Mouse (Mus musculus) neutrophil, adult 5-6 weeks (primary cell): ENCODE measurements at regions not wholly inside any gene's neighbourhood (a gene's known extent, or its start where the extent isn't known, plus 50 kb on each side); places are given as distances from the start of the nearest gene placed in this dataset.

ENCODE experiments used
- ATAC-seq: fragments of 151-379, 151-347 bp; 2 replicates; pipeline ENCODE4 v1.8.0; 2017; ENCODE audit warnings: mild to moderate bottlenecking, moderate TSS enrichment; ENCODE audit not compliant: insufficient number of reproducible peaks, poor library complexity, low FRiP score, severe bottlenecking; ENCODE audit errors: extremely low read depth

- no peak for ATAC-seq
Observed at GRCm38 (mm10) chr7:129897511-129897910, 305.8 kb downstream of the Wdr11 start.

GRCm38 (mm10) chr7:129902256-129902655, 310.6 kb downstream of the Wdr11 start:
- ATAC-seq: no peak

GRCm38 (mm10) chr7:129903126-129903525, 311.5 kb downstream of the Wdr11 start:
- ATAC-seq: no peak

GRCm38 (mm10) chr7:129906131-129906530, 314.5 kb downstream of the Wdr11 start:
- no peak for ATAC-seq

- no peak for ATAC-seq
Observed at GRCm38 (mm10) chr7:129908826-129909225, 317.2 kb downstream of the Wdr11 start.

DNA sequence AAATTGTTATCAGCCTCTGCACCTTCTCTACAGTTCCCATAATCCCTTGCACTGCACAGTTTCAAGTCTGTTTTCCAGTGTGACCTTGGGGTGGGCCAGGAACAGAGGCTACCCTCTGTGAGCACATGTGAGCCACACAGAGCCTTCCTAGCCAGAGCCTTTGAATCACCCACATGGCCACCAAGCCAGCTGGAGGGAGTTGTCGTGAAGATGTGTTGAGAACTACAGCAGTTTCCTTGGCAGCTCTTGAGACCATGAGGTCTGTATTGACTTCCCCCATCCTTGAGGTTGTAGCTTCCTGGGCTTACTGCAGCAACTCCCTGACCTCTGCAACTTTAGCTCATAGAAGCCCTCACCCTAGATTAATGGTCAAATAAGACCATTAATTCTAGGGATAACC, 318.1 kb downstream of the Wdr11 start:
- ATAC-seq: no peak

DNA sequence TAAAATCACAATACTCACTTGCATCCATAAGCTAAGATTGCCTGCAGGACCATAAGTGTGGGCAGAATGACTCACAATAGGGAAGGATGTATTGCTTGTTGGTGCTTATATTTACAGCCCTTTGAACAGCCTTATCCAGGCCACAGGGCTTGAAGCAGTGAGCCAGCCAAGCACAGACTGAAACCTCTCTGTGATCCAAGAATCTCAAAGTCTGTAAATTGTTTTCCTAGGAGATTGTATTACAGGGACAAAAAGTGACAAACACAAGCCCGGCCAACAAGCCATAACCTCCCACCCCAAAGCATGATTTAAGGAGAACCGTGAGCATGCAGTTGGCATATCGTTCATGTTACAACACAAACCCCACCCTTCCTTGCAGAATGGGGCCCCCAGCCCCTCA, 319.2 kb downstream of the Wdr11 start:
- ATAC-seq: no peak

- ATAC-seq: no peak
Observed at GRCm38 (mm10) chr7:129914871-129915270, 323.2 kb downstream of the Wdr11 start.

- no peak for ATAC-seq
Observed at GRCm38 (mm10) chr7:129918240-129919200, 326.9 kb downstream of the Wdr11 start.

DNA sequence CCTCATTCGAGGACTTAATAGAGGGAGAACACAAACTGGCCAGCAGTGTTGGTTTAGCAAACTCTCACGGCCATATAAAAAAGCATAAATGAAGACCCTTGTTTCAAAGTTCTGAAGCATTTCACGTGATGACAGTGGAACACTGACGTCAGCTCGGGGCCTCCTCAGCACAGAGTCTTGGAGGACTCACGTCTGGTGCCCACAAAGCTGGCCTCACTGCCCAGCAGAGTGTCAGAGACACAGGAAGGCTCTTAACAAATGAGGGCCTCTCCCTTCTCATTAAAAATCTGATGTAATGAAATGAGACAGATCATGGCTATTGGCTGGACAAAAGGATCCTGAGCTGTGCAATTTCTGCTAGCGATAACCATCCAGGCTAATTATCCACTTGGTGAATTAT, 330.6 kb downstream of the Wdr11 start:
- ATAC-seq: no peak

- no peak for ATAC-seq
Observed at GRCm38 (mm10) chr7:129936731-129937130, 345.1 kb downstream of the Wdr11 start.

GRCm38 (mm10) chr7:129937715-129938114, 346.1 kb downstream of the Wdr11 start:
- ATAC-seq: no peak

GRCm38 (mm10) chr7:129938141-129938540, 346.5 kb downstream of the Wdr11 start:
- ATAC-seq: no peak

GRCm38 (mm10) chr7:129939266-129939665, 347.6 kb downstream of the Wdr11 start:
- ATAC-seq: no peak

DNA sequence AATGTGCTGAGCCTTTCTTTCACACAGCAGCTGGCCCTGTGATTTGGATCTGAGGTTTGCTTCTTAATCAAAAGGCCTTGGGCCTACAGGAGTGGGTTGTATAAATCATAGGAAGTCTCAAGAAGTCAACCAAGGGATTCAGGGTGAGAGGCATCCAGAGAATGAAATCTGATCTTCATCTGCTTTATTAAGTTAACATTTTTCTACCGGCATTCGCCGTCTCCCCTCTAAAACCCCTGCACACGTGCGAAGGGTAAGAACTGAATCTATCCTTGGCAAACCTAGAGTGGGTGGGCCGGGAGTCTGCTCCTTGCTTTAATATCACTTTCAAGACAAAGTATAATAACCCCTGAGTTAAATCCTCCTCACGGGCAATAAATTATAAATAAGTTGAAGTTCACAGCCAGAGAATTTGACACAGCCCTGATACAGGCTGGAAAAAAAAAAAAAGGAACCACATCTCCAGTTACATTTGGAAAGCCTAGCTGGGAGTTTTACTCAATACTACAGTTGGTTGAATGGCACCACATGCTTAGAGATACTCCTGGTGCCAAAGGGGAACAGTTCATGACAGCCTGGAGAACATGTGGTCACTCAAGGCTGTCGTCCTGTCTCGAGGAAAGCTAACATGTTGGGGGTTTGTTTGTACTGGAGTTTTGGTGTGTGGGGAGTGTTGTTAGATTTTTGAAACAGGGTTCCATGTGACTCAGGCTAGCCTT, 349.8 kb downstream of the Wdr11 start:
- no peak for ATAC-seq

DNA sequence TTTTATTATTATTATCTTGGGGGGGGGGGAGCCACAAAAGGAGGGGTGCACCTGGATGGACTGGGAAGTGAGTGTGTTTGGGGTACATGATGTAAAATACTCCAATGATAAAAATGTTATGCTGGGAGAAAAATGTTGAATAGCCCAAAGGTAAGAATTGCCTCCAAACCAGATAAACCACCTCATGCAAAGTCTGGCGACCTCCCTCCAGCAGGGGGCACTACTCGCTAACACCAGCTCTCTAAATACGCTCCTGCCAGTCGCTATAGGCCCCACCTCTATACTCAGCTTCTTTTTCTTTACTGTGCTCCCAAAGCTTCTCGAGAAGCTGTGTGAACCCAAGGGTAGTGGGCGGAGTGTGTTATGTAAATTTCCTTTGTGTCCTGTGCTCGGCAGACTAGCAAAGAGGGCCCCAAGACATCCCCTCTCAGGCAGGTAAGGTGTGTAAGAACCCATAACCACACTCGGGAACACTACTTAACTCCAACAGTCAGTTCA, 357.0 kb downstream of the Wdr11 start:
- no peak for ATAC-seq

DNA sequence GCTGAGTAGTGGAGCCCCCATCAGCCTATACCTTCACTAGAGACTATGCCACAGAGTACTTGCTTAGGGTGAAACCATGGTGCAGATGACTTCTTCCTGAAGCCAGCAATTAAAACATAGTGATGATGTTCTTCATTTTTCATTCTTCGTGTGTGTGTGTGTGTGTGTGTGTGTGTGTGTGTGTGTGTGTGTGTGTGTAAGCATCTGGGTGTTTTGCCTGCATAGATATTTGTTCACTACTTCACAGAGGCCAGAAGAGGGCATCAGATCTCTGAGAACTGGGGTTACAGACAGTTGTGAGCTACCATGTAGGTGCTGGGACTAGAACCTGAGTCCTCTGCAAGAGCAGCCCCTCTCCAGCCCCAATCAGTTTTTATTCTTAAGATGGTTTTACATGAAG, 358.8 kb downstream of the Wdr11 start:
- ATAC-seq: no peak

GRCm38 (mm10) chr7:129958379-129958778, 366.7 kb downstream of the Wdr11 start:
- ATAC-seq: no peak

DNA sequence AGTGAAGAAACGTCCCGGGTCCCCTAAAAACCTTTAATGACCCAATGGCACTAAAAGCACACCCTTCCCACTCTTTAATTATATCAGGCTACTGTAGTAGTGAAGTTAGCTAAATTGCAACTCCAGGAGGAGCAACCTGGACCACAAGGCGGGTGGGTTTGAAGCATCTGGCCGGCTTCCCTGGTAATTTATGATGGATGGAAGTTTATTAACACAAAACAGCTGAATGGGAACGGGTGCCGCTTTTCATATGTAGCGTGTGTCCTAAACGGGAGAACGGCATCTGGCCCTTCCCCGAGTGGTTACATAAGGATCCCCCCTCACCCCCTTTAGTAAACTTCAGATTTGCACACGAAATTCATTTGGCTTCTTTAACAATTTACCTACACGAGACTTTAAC, 370.9 kb downstream of the Wdr11 start:
- no peak for ATAC-seq

- ATAC-seq: no peak
Observed at GRCm38 (mm10) chr7:129964192-129964591, 372.5 kb downstream of the Wdr11 start.
